ENCODE assay signal across 9 mouse cellular contexts in genomic region chr13:55591961-55592490, GRCm38 (mm10). TPM values are rescaled to one million over a fixed set of nuclear protein-coding genes. Genes with fewer than 3 reads are reported as not detected.
DNase-seq lines count a peak whose midpoint lies in the region; ATAC-seq and TF ChIP-seq lines count a peak whose summit lies in the region.
"Had no signal": no experiment of that assay in that cellular context is flagged by ENCODE, and none has a peak within 500 bp of the region (broad histone marks: within the 10 kb centered on the region; RNA-seq: fewer than 3 reads in every experiment).

No protein-coding gene starts in this region.

- TF ChIP-seq POLR2A in limb, embryonic 14.5 days (IDR thresholded peaks at IDR 0.05; ENCODE audit: borderline replicate concordance, extremely low read depth, insufficient read depth, insufficient read length) = no peak

- H3K9me3 ChIP-seq in limb, embryonic 14.5 days (ENCODE audit: control insufficient read depth, low read length) = no peaks in the 10 kb centered on the region

- no peak overlapping the region for H3K4me3 ChIP-seq in limb, embryonic 14.5 days (replicated peaks; ENCODE audit: low read length)

- no peak overlapping the region for H3K9ac ChIP-seq in limb, embryonic 14.5 days (ENCODE audit: low read depth, low read length, severe bottlenecking)

- 0 out of 2 replicates have a peak overlapping the region, but pooled peaks have one; percentile 65 for H3K4me2 ChIP-seq in limb, embryonic 14.5 days (replicated peaks; ENCODE audit: low read depth, low read length, severe bottlenecking)

- peaks cover 11% of the 10 kb centered on the region for H3K4me1 ChIP-seq in limb, embryonic 14.5 days (ENCODE audit: control insufficient read depth, insufficient read depth, low read length)

- no peak overlapping the region for H3K27ac ChIP-seq in limb, embryonic 14.5 days (replicated peaks; ENCODE audit: low read depth, low read length)

- ATAC-seq in limb, embryonic 14.5 days (ENCODE audit: low FRiP score, low read depth) = no peak
- no peak for ATAC-seq in granulocyte monocyte progenitor cell, adult 5-6 weeks (replicated peaks; ENCODE audit: poor library complexity, severe bottlenecking)

- peak; percentile 58 for DNase-seq in cerebellum, adult 9-10 months
- no peak for DNase-seq in cerebellum, postnatal 4 days (ENCODE audit: low spot score in 2 of 2)
- DNase-seq in testis, postnatal 14 days (ENCODE audit: low spot score) = peak; percentile 64
- no peak for DNase-seq in testis, postnatal 10 days (ENCODE audit: low spot score)
- DNase-seq in limb, embryonic 14.5 days (ENCODE audit: low spot score) = no peak
- DNase-seq in layer of hippocampus, postnatal 14 days (ENCODE audit: low spot score in 2 of 2) = no peak
- DNase-seq in urinary bladder, postnatal 36 days (ENCODE audit: low spot score in 2 of 2) = no peak
- DNase-seq: cerebellum, adult 11 months had no signal

- H3K27me3 ChIP-seq in limb, embryonic 14.5 days (ENCODE audit: control insufficient read depth, insufficient read depth, low read length) = no peaks in the 10 kb centered on the region

- WGBS in limb, embryonic 14.5 days = 76% methylated on average over 4 of the region's 4 CpGs

- H3K36me3 ChIP-seq in limb, embryonic 14.5 days (ENCODE audit: control insufficient read depth, insufficient read depth, low read length) = peaks cover 28% of the 10 kb centered on the region

RNA-seq across cellular contexts. Expression of gene B4galt7, which starts 7.7 kb away (rescaled TPM):
- polyA plus RNA-seq in limb, embryonic 14.5 days (2012; rRNA removed) = 39.3 and 53.0 TPM in 2 replicates
- polyA plus RNA-seq in limb, embryonic 14.5 days (2014; fragmentation: Nextera tagmentation; extraction: Ambion mirVana) = 10.1 and 12.5 TPM in 2 replicates
- 10.8 and 15.3 TPM in 2 replicates for total RNA-seq in granulocyte monocyte progenitor cell, adult 5-6 weeks (2014; fragmentation: Nextera tagmentation)
- total RNA-seq in granulocyte monocyte progenitor cell, adult 5-6 weeks (2017) = 14.0 and 18.1 TPM in 2 replicates
- total RNA-seq in layer of hippocampus, postnatal 14 days (2021) = 10 to 100 TPM; 22.5 to 22.8 TPM

RNA-seq across cellular contexts. Expression of gene Tmed9, which starts 18.5 kb away (rescaled TPM):
- 182 and 228 TPM in 2 replicates for polyA plus RNA-seq in limb, embryonic 14.5 days (2012; rRNA removed)
- 78.6 and 83.0 TPM in 2 replicates for polyA plus RNA-seq in limb, embryonic 14.5 days (2014; fragmentation: Nextera tagmentation; extraction: Ambion mirVana)
- 117 and 127 TPM in 2 replicates for total RNA-seq in granulocyte monocyte progenitor cell, adult 5-6 weeks (2014; fragmentation: Nextera tagmentation)
- 229 and 241 TPM in 2 replicates for total RNA-seq in granulocyte monocyte progenitor cell, adult 5-6 weeks (2017)
- total RNA-seq in layer of hippocampus, postnatal 14 days (2021) = 100 to 1,000 TPM; 132 to 133 TPM

RNA-seq across cellular contexts. Expression of gene Fam193b, which starts 21.1 kb away (rescaled TPM):
- 140 and 159 TPM in 2 replicates for polyA plus RNA-seq in limb, embryonic 14.5 days (2012; rRNA removed)
- polyA plus RNA-seq in limb, embryonic 14.5 days (2014; fragmentation: Nextera tagmentation; extraction: Ambion mirVana) = 35.9 and 40.7 TPM in 2 replicates
- 36.0 and 59.5 TPM in 2 replicates for total RNA-seq in granulocyte monocyte progenitor cell, adult 5-6 weeks (2014; fragmentation: Nextera tagmentation)
- 28.4 and 31.9 TPM in 2 replicates for total RNA-seq in granulocyte monocyte progenitor cell, adult 5-6 weeks (2017)
- 10 to 100 TPM; 64.8 to 67.7 TPM for total RNA-seq in layer of hippocampus, postnatal 14 days (2021)

RNA-seq across cellular contexts. Expression of gene Caml, which starts 30.8 kb away (rescaled TPM):
- polyA plus RNA-seq in limb, embryonic 14.5 days (2012; rRNA removed) = 55.3 and 60.7 TPM in 2 replicates
- 59.4 and 60.4 TPM in 2 replicates for polyA plus RNA-seq in limb, embryonic 14.5 days (2014; fragmentation: Nextera tagmentation; extraction: Ambion mirVana)
- 33.9 and 46.9 TPM in 2 replicates for total RNA-seq in granulocyte monocyte progenitor cell, adult 5-6 weeks (2014; fragmentation: Nextera tagmentation)
- total RNA-seq in granulocyte monocyte progenitor cell, adult 5-6 weeks (2017) = 33.0 and 49.9 TPM in 2 replicates
- 10 to 100 TPM; 48.7 TPM for total RNA-seq in layer of hippocampus, postnatal 14 days (2021)

RNA-seq across cellular contexts. Expression of gene Ddx46, which starts 42.8 kb away (rescaled TPM):
- 36.5 and 48.7 TPM in 2 replicates for polyA plus RNA-seq in limb, embryonic 14.5 days (2012; rRNA removed)
- polyA plus RNA-seq in limb, embryonic 14.5 days (2014; fragmentation: Nextera tagmentation; extraction: Ambion mirVana) = 33.0 and 36.0 TPM in 2 replicates
- 57.5 and 73.9 TPM in 2 replicates for total RNA-seq in granulocyte monocyte progenitor cell, adult 5-6 weeks (2014; fragmentation: Nextera tagmentation)
- total RNA-seq in granulocyte monocyte progenitor cell, adult 5-6 weeks (2017) = 113 and 128 TPM in 2 replicates
- total RNA-seq in layer of hippocampus, postnatal 14 days (2021) = 10 to 100 TPM; 46.0 to 50.8 TPM

Comparison
In these comparisons a context has a peak if more than half of its experiments do, and no peak if none do; other contexts are left out.
1. DNase-seq: peak in cerebellum, adult 9-10 months (single experiment) and testis, postnatal 14 days (single experiment); none in cerebellum, postnatal 4 days (0 of 2), testis, postnatal 10 days (single experiment), limb, embryonic 14.5 days (single experiment), layer of hippocampus, postnatal 14 days (0 of 2) and urinary bladder, postnatal 36 days (0 of 2).